Mouse (Mus musculus) midbrain, postnatal 0 days (tissue): ENCODE measurements around the gene Serac1. TPM values are rescaled to one million over a fixed set of nuclear protein-coding genes. Genes with fewer than 3 reads are reported as not detected.

Experiments used
- ATAC-seq: fragments of 200-750 bp; cut with Nextera tagmentation; 2 replicates; pipeline ENCODE4 v1.8.0; 2017; ENCODE audit warnings: moderate number of reproducible peaks, mild to moderate bottlenecking, moderate TSS enrichment, moderate library complexity; ENCODE audit not compliant: low FRiP score
- DNase-seq: peaks from one replicate; pipeline ENCODE4 v3.0.0-alpha.2; 2015; ENCODE audit warnings: low spot score
- H3K27ac ChIP-seq: fragments of 300-500 bp; sonication (generic); 2 replicates; pipeline ENCODE4 v1.5.1; 2014; ENCODE audit warnings: low read depth, mild to moderate bottlenecking, low read length, mixed read lengths
- H3K27me3 ChIP-seq: fragments of 300-500 bp; sonication (generic); 2 replicates; pipeline ENCODE4 v1.6.1; 2014; ENCODE audit warnings: low read length, control low read depth, mixed read lengths; ENCODE audit not compliant: insufficient read depth
- H3K36me3 ChIP-seq: fragments of 300-500 bp; sonication (generic); 2 replicates; pipeline ENCODE4 v1.6.1; 2014; ENCODE audit warnings: low read length, control low read depth, mixed read lengths; ENCODE audit not compliant: insufficient read depth
- H3K4me1 ChIP-seq: fragments of 300-500 bp; sonication (generic); 2 replicates; pipeline ENCODE4 v1.6.1; 2014; ENCODE audit warnings: mild to moderate bottlenecking, control low read depth, antibody characterized with exemption, low read length, mixed read lengths; ENCODE audit not compliant: insufficient read depth
- H3K4me2 ChIP-seq: fragments of 300-500 bp; sonication (generic); 2 replicates; pipeline ENCODE4 v1.6.1; 2014; ENCODE audit warnings: low read depth, mild to moderate bottlenecking, low read length, mixed read lengths; ENCODE audit not compliant: poor library complexity, severe bottlenecking
- H3K4me3 ChIP-seq: fragments of 300-500 bp; sonication (generic); 2 replicates; pipeline ENCODE4 v1.5.1; 2014; ENCODE audit warnings: low read depth, mild to moderate bottlenecking, low read length, moderate library complexity
- H3K9ac ChIP-seq: fragments of 300-500 bp; sonication (generic); replicated peaks from 2 replicates; pipeline ENCODE4 v1.6.1; 2014; ENCODE audit warnings: mild to moderate bottlenecking, low read length, moderate library complexity, mixed read lengths; ENCODE audit not compliant: poor library complexity, severe bottlenecking
- H3K9me3 ChIP-seq: fragments of 300-500 bp; sonication (generic); 2 replicates; pipeline ENCODE4 v1.6.1; 2016; ENCODE audit warnings: low read length, control low read depth
- CTCF ChIP-seq: IDR thresholded peaks from 2 replicates; pipeline ENCODE4 v1.5.1; 2016; ENCODE audit warnings: antibody characterized with exemption, mild to moderate bottlenecking
- WGBS: fragments of 180-500 bp; shearing (Covaris S2); extraction: QIAGEN DNeasy Blood & Tissue Kit; methylation state at CpG from one replicate; pipeline ENCODE4 v1.1.7; 2014; 5-methylcytosine and 5-hydroxymethylcytosine counted together
- polyA plus RNA-seq: library from polyadenylated mRNA; unstranded; fragments of >200 nt; fragmentation: Nextera tagmentation; extraction: Ambion mirVana; gene quantifications from 2 replicates; pipeline ENCODE4 v1.2.1, GENCODE M21; 2015
- total RNA-seq: library from RNA; depleted of rRNA; stranded (reverse); fragments of >200 nt; gene quantifications from 2 replicates; pipeline ENCODE4 v1.2.3, GENCODE M21; 2014; rRNA removed

Gene Serac1
- total RNA-seq, result 14.3 and 22.3 TPM in 2 replicates
- polyA plus RNA-seq, result 6.7 and 6.8 TPM in 2 replicates

- no peaks in the 10 kb centered on the region for H3K9me3 ChIP-seq
- no peak for TF ChIP-seq CTCF
- peak within 1 kb of the TSS; percentile 73 for H3K4me2 ChIP-seq
- H3K4me3 ChIP-seq, result peak within 1 kb of the TSS; percentile 83
- DNase-seq (peak; percentile 98), ATAC-seq (peak; percentile 98)
- WGBS, result under 1% methylated on average over 67 of the region's 70 CpGs
- peak within 1 kb of the TSS; percentile 85 for H3K9ac ChIP-seq
- peaks cover 4% of the 10 kb centered on the region for H3K36me3 ChIP-seq
- H3K27ac ChIP-seq, result peak within 1 kb of the TSS; percentile 86
- H3K4me1 ChIP-seq, result peaks cover 8% of the 10 kb centered on the region; the same call in 1 of the 2 replicates
- H3K27me3 ChIP-seq, result no peaks in the 10 kb centered on the region
Observed at GRCm38 (mm10) chr17:6079287-6080122, at the start of gene Serac1, which contains the start of gene Gtf2h5. Gene Serac1, minus strand, starts transcription at chr17:6079741. Gene Gtf2h5, plus strand, starts transcription at chr17:6079786.

- Histone ChIP-seq H3K36me3 (no peaks in the 10 kb centered on the region), H3K4me1 (no peaks in the 10 kb centered on the region), H3K27me3 (no peaks in the 10 kb centered on the region), H3K9ac (no peak overlapping the region), H3K9me3 (no peaks in the 10 kb centered on the region), H3K4me3 (no peak overlapping the region), H3K27ac (no peak overlapping the region), H3K4me2 (no peak overlapping the region)
- 74% methylated on average over 3 of the region's 3 CpGs for whole genome bisulfite sequencing
- DNase-seq (no peak), ATAC-seq (no peak)
- no peak for TF ChIP-seq CTCF
Observed at GRCm38 (mm10) chr17:6128039-6128438, 48.5 kb upstream of the Serac1 start.

- DNase-seq, result peak; percentile 4
- no peak for TF ChIP-seq CTCF
- WGBS, result 97% methylated on average over 3 of the region's 3 CpGs
- H3K36me3 ChIP-seq, result peaks cover 6% of the 10 kb centered on the region; the same call in 1 of the 2 replicates
- no peak overlapping the region for H3K9ac ChIP-seq
- no peak overlapping the region for H3K27ac ChIP-seq
- ATAC-seq, result no peak
- H3K27me3 ChIP-seq, result no peaks in the 10 kb centered on the region
- H3K4me2 ChIP-seq, result no peak overlapping the region
- no peaks in the 10 kb centered on the region for H3K4me1 ChIP-seq
- no peaks in the 10 kb centered on the region for H3K9me3 ChIP-seq
- H3K4me3 ChIP-seq, result no peak overlapping the region
Observed at GRCm38 (mm10) chr17:6125441-6125840, 45.9 kb upstream of the Serac1 start.

- no peak overlapping the region for H3K4me2 ChIP-seq
- H3K27ac ChIP-seq, result no peak overlapping the region
- H3K4me3 ChIP-seq, result no peak overlapping the region
- DNase-seq, result no peak
- H3K9ac ChIP-seq, result no peak overlapping the region
- ATAC-seq, result no peak
- H3K36me3 ChIP-seq, result peaks cover 8% of the 10 kb centered on the region; the same call in 1 of the 2 replicates
- H3K9me3 ChIP-seq, result no peaks in the 10 kb centered on the region
- TF ChIP-seq CTCF, result no peak
- 85% methylated on average over 4 of the region's 4 CpGs for whole genome bisulfite sequencing
- no peaks in the 10 kb centered on the region for H3K4me1 ChIP-seq
- H3K27me3 ChIP-seq, result no peaks in the 10 kb centered on the region
Observed at GRCm38 (mm10) chr17:6123776-6124175, 44.2 kb upstream of the Serac1 start.

GRCm38 (mm10) chr17:6118861-6119260 is 39.3 kb upstream of the Serac1 start:
- Histone ChIP-seq H3K9me3 (no peaks in the 10 kb centered on the region), H3K4me2 (no peak overlapping the region), H3K9ac (no peak overlapping the region), H3K27me3 (no peaks in the 10 kb centered on the region), H3K27ac (no peak overlapping the region), H3K4me1 (no peaks in the 10 kb centered on the region), H3K4me3 (no peak overlapping the region), H3K36me3 (peaks cover 9% of the 10 kb centered on the region; the same call in 1 of the 2 replicates)
- 94% methylated on average over 4 of the region's 4 CpGs for WGBS
- TF ChIP-seq CTCF, result no peak
- ATAC-seq, result no peak
- DNase-seq, result peak; percentile 39

GRCm38 (mm10) chr17:6117917-6118316 is 38.4 kb upstream of the Serac1 start:
- Histone ChIP-seq H3K27me3 (no peaks in the 10 kb centered on the region), H3K36me3 (peaks cover 9% of the 10 kb centered on the region; the same call in 1 of the 2 replicates), H3K9ac (no peak overlapping the region), H3K4me3 (no peak overlapping the region), H3K9me3 (no peaks in the 10 kb centered on the region), H3K4me2 (no peak overlapping the region), H3K4me1 (no peaks in the 10 kb centered on the region), H3K27ac (no peak overlapping the region)
- WGBS, result 84% methylated on average over 3 of the region's 3 CpGs
- no peak for ATAC-seq
- no peak for TF ChIP-seq CTCF
- no peak for DNase-seq
